Mouse (Mus musculus) gastrocnemius, postnatal 14 days (tissue): Measurements from ENCODE around the gene 1700018G05Rik. TPM values are rescaled to one million over a fixed set of nuclear protein-coding genes. Genes with fewer than 3 reads are reported as not detected.
"Not testable (repeated sequence)": the region's sequence is repeated elsewhere in the genome, so short reads cannot be mapped to it uniquely, and the experiment has no call there.

ENCODE experiments used
- DNase-seq: peaks from one replicate; pipeline ENCODE4 v3.0.0; 2021; ENCODE audit warnings: mixed read lengths
- intact Hi-C: fragments of 180-260 bp; cut with DNase I; formaldehyde crosslinking; loops from one replicate; pipeline ENCODE4 v1.15.1; 2025; ENCODE audit warnings: low total_unique reads
- long read RNA-seq, 2 experiments: library from polyadenylated mRNA; stranded (forward); transcript quantifications; one replicate each; pipeline ENCODE4 v2.0.0; 2021
- total RNA-seq, 2 experiments: library from RNA; stranded (reverse); gene quantifications; 2 replicates each; pipeline ENCODE4 v1.2.3; 2021

1700018G05Rik gene
- total RNA-seq = not detected
- long read RNA-seq, experiment 1 = 0 reads
- long read RNA-seq, experiment 2 = 0 reads

DNA sequence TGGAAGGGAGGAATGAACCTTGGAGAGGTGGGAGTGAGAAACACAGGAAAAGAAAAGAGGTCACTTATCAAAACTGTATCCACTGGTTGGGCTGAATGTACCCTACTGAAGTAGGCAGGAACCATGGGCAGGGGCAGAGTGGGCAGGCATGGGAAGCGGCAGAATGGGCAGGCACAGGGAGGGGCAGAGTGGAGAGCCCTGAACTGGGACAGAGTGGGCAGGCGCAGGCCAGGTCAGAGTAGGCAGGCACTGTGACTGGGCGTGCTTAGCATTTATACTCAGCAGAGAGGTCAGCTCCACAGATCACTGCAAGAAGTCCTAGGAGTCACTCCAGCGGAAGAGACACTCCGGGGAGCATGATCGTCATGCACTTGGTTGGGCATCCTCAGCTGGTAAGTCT is at the start of gene 1700018G05Rik:
TSS of gene 1700018G05Rik (plus strand) at position 301 of the 400 bp plus-strand sequence.
- intact Hi-C loops, DNase-seq: not testable (repeated sequence)

DNA sequence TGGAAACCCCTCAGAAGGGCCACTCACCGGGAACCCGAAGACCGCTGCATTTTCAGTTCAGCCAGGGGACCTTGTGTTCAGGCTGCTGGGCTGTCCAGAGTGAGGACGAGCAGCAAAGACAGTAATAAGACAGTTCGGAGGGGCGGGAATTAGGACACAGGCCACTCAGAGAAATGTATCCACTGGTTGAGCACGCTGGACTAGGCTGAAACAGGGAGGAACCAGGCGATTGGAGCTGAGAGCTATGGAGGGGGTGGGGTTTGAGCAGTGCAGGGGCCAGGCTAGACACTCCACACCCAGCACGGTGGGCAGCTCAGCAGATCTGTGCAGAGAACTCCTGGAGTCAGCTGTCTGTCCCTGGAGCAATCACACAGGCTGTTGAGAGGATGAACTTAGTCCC is 19.6 kb upstream of the 1700018G05Rik start, which contains the start of the genes Dmrtc1a and 1700011M02Rik:
TSS of gene Dmrtc1a (minus strand) at position 101 of the 400 bp plus-strand sequence.
TSS of gene 1700011M02Rik (plus strand) at position 319 of the 400 bp plus-strand sequence.
- intact Hi-C loops = not testable (repeated sequence)

DNA sequence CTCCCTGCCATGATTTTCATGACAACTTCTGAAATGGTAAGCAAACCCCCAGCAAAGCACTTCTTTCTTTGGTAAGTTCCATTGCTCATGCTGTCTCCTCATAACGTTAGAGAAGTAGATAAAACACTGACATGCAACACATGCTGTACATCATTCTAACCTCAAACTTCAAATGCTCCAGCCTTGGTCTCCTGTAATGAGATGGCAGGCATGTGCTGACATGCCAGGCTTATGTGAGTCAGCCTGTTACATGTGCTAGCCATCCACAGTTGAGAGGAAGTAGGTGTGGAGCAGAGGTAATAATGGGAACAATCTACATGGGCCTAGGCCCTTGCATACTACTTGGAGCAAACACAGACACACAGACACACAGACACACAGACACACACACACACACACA is 13.3 kb upstream of the 1700018G05Rik start:
- intact Hi-C loops, DNase-seq: not testable (repeated sequence)

More for the DNA sequence above, 19.6 kb upstream of the 1700018G05Rik start, which contains the start of the genes Dmrtc1a and 1700011M02Rik:
- not testable (repeated sequence) for DNase-seq

DNA sequence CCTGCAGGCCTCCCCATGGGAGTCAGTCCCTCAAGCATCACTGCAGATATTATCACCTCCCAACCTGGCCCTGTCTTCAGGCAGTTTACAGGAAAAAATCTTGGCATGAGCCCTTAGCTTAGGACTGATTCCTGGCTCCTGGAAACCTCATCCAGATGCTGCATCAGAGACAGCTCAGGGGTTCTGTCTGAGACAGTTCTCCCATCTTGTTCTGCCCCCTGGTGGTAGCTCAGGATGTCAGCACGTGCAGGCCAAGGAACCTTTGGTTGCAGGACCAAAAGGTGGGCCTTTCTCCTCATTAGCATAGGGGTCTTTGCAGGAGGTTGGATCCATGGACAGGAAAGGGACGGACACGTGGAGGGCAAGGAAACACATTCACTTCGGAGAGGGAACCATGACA is 1.5 kb upstream of the 1700018G05Rik start:
- DNase-seq, intact Hi-C loops: not testable (repeated sequence)

DNA sequence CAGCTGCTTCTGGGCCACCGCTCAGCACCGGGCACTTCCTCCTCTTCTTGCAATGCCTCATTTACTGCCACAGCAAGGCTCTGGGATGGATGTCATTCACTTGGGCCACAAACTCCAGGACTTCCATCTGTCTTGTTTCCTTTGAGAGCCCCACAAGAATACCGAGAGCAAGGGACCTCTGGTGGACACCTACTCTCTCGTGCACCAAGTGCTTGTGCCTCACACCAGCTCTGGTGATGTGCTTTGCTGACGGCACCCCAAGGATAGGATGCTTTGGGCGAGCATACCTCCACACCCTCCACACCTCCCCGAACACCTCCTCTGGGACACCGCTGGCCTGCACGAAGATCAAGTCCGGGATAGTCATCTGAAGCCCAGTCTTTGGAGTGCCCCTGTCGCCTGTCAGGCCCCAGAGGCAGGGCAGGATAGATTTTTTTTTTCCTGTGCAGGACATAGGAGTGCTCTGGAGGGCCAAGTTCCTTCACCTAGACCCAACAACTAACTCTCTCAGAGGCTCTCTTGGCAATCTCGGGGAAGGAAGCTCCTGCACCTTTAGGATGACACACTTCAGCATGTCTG is 4.9 kb downstream of the 1700018G05Rik start:
- DNase-seq = no peak

DNA sequence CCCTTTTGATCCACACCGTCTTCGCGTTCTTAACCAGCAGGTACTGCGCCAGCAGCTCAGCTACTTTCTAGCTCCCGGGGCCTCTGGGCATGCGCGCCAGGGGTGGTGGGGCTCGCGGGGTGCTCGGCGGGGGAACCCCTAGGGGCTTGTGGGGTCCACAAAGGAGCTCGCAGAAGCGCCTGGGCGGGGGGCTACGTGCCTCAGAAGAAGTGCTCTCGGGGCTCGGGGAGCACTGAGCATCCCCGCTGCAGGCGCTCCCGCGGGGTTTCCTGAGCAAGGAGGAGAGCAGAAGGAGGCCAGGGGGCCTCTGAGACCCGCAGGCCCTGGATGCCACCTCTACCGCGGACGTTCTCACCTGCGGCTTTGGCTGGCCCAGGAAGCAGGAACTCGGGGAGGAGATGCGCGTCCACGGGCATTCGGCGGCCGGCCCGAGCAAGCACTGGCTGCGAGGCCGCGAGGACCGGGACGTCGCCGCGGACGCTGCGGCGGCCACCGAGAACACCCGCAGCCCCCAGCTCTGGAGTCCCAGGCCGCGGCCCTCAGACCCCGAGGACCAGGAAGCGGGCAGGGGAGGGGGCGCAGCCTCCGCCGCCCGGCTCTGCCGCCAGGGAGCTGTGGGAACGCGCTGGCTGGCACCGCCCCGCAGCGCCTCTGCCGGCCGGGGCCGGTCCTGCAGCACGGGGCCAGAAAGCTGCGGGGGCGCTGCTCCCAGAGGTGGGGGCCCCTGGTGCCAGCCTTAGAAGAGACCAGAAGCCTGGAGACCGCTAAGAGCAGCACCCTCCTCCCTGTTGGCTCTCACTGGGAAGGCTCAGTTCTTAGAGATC is 5.6 kb downstream of the 1700018G05Rik start:
- intact Hi-C loops = no loop called here
- peak; percentile 20 for DNase-seq

More for the DNA sequence above, 4.9 kb downstream of the 1700018G05Rik start:
- intact Hi-C loops = no loop called here

DNA sequence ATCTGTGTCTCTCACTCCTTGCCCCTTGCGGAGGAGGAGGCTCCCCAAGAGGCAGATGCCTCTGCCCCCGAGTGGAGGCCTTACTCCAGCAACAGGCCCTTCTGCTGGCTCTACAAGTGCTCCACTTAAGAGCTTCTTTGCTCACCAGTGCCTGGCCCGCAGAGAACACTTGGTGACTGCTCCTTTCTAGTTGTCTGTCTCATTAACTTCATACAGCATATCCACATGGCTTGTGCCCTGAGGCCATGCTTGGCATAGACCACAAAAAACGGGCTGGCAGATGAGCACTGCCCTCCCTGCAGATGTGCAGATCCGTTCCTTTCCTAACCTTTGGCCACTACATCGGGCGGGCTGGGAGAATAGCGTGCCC is 6.2 kb downstream of the 1700018G05Rik start:
- intact Hi-C loops = no loop called here
- no peak for DNase-seq

DNA sequence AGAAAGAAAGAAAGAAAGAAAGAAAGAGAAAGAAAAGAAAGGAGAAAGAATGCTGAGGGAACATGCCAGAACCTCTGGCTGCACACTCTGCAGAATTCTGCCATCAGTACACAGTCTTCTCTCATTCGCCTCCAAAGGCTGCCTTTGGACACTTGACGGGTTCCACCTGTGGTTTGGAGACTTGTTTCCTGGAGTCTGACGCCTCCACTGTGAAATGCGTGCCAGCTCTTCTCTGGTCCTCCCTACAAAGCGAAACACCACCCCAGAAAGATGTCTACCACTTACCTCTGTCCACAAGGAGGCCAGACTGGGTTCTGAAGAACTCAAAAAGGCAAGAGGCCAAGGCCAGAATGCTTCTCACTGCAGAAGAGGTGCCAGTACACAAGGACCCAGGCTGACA is 8.6 kb downstream of the 1700018G05Rik start:
- no peak for DNase-seq
- intact Hi-C loops = no loop called here

DNA sequence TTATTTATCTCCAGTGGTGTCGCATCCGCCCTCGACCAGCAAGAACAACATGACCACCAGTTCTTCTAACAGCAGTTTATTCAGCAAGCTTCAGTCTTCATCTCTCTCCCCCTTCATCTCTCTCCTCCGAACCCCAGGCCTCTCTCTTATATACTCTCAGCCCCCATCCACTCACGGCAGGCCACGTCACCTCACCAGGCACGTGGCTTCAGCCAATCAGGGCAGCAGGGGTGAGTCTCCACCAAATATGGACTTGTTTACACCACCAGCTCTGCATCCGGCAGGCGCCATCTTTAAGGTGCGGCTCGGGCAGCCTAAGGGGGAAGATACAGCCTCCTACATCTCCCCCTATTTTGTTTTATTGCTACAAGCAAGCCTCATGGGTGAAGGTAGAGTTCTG is 22.0 kb downstream of the 1700018G05Rik start:
- DNase-seq, intact Hi-C loops: not testable (repeated sequence)

DNA sequence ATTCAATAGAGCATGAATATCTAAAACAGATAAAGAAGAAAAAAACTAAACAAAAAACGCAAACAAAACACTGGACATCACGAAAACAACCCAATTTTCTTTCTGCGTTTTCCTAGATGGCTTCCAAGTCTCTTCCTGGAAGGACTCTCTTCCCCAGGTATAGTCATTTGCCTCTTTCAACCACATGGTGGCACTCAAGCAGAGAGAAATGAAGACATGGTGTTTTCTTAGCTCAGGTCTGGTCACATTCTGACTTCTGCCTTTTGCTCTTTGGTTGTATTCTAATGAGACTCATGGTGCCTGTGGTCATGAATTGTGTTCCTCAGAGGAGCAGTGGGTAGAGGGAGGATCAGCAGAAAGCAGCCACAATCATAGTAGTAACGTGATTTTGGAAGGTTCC is 30.7 kb downstream of the 1700018G05Rik start:
- intact Hi-C loops = no loop called here
- DNase-seq = no peak

DNA sequence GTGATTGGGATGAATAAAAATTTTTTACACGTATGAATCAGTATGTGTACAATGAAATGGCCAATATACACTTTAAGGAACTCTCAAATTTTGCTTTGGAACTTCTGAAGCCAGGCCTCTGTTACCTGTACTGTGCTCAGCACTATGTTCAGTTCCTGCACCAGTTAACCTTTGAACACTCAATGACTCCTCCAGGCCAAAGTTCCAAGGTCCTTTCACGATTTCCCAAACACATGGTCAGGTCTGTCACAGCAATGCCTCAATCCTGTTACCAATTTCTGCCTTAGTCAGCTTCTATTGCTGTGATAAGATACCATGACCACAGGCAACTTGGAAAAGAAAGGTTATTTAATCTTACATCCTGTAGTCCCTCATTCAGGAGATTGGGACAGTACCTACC is 32.4 kb downstream of the 1700018G05Rik start:
- DNase-seq = no peak
- intact Hi-C loops = no loop called here

Other genes starting within 250 kb of the 1700018G05Rik start
- gene Gm3880, start 241.4 kb upstream of the 1700018G05Rik start, total RNA-seq = not detected
- not detected for gene Gm9112, start 220.7 kb upstream of the 1700018G05Rik start, total RNA-seq
- not detected for gene Dmrtc1b, start 220.5 kb upstream of the 1700018G05Rik start, total RNA-seq
- not detected for gene Dmrtc1c1, start 125.4 kb upstream of the 1700018G05Rik start, total RNA-seq
- gene Dmrtc1c2, start 73.8 kb upstream of the 1700018G05Rik start, total RNA-seq = not detected
- gene 1700031F05Rik, start 60.4 kb upstream of the 1700018G05Rik start, total RNA-seq = not detected
- gene Dmrtc1a, start 19.7 kb upstream of the 1700018G05Rik start, total RNA-seq = not detected
- not detected for gene 1700011M02Rik, start 19.5 kb upstream of the 1700018G05Rik start, total RNA-seq